Mouse (Mus musculus) urinary bladder, postnatal 4 days (tissue): ENCODE results near the gene Tmem232.
"Not testable (repeated sequence)": the region's sequence is repeated elsewhere in the genome, so short reads cannot be mapped to it uniquely, and the experiment has no call there.

Experiments used
- DNase-seq, 2 experiments: peaks; one replicate each; pipeline ENCODE4 v3.0.0; 2021 to 2022; ENCODE audit warnings: low spot score in 2 of 2

Tmem232 gene

GRCm38 (mm10) chr17:65540441-65541272 is at the start of gene Tmem232:
Gene Tmem232 (minus strand): TSS chr17:65540782.
- no peak for DNase-seq

- DNase-seq: no peak
These were observed 46.3 kb upstream of the Tmem232 start for GRCm38 (mm10) chr17:65586892-65587291.

DNA sequence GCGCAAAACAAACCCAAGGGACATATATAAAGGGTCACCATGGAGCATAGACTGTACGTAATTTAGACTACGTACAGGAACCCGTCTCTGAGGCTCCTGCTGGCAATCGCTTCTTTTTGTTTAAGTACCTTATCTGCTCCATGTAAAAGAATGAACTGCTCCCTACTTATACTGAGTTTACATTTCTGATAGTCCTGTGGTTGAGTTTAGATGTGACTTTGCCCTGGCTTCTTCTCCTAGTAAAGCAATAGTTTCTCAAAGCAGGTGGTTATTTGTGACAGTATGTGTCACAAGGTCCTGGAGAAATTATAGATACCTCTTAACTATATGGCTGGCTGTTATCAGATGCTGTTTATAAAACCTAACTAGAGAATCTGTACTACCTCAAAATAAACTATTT is 40.9 kb upstream of the Tmem232 start:
- no peak for DNase-seq

DNA sequence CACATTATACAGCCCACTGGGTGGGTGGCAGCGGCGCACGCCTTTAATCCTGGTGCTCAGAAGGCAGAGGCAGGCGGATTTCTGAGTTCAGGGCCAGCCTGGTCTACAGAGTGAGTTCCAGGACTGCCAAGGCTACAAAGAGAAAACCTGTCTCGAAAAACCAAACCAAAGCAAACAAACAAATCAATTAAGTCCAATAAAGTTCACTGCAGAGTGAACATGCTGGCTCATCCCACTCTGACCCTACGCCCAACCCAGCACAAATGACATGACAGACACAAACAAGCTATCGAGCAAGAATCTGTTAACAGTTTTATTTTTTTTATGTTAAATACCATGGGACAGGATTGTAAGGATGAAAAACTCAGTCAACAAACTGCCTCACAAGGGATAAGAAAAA is 39.2 kb upstream of the Tmem232 start:
- DNase-seq: no peak

DNA sequence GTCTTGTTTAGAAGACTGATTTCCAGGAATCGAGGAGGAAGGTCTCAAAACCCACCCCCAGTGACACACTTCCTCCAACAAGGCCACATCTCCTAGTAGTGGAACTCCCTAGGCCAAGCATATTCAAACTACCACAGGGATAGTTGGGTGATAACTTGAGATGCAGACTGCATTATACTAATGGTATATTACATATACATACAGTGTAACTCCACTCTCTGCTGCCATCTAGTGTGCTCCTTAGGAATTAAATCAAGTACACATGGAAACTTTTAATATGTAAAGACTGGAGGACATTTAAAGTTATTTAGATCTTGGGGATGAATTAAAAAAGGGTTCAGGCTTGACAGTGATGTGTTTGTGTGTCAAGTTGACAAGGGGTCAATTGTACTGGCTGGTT is 34.8 kb upstream of the Tmem232 start:
- no peak for DNase-seq

GRCm38 (mm10) chr17:65574850-65575249 is 34.3 kb upstream of the Tmem232 start:
- DNase-seq: no peak

GRCm38 (mm10) chr17:65571866-65572265 is 31.3 kb upstream of the Tmem232 start:
- no peak for DNase-seq

- DNase-seq: no peak
These were observed 30.9 kb upstream of the Tmem232 start for GRCm38 (mm10) chr17:65571466-65571865.

DNA sequence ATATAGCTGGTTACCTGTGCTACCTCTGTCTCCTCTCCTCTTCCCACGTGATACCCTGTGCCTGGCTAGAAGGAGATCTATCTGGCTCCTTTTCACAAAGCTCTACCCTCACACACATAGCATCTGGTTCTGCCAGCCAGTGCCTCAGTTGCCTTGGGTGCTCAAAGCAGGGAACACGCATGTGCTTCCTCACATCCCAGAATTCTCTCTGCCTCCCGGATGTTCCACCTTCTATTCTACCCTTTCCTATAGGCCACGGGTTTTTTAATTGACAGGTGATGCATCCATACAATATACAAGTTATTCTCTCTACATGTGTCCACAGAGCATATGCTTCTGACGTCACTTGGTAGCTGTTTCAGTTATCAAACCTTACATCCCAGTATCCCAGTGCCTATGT is 23.6 kb upstream of the Tmem232 start:
- DNase-seq: no peak

- no peak for DNase-seq
These were observed 22.8 kb upstream of the Tmem232 start for GRCm38 (mm10) chr17:65563345-65563744.

- DNase-seq: peak in 1 of 2 experiments; percentile 74
These were observed 22.2 kb upstream of the Tmem232 start for GRCm38 (mm10) chr17:65562761-65563160.

DNA sequence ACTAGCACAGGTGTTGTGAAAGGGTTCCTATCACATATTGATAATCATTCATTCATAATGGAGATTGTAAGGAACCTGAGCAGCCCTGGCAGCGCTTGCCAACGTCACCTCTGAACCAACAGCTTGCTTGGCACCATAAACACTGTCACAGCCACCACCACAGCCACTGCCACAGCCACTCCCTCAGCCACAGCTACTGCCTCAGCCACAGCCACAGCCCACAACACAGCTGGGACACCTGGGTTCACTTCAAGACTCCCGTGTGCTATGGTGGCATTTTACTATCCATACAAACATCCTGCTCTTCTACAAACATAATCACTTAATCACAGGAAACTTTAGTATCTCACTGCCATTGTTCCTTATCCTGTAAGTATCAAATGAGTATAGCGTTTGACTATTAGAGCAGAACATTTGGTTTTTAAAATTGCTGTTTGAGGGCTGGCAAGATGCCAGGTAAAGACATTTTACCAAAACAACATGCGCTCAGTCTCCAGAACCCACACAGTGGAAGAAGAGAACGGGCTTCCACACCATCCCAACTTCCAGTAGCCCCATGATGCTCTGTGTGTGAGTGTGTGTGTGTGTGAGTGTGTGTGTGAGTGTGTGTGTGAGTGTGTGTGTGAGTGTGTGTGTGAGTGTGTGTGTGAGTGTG is 20.9 kb upstream of the Tmem232 start:
- no peak for DNase-seq

DNA sequence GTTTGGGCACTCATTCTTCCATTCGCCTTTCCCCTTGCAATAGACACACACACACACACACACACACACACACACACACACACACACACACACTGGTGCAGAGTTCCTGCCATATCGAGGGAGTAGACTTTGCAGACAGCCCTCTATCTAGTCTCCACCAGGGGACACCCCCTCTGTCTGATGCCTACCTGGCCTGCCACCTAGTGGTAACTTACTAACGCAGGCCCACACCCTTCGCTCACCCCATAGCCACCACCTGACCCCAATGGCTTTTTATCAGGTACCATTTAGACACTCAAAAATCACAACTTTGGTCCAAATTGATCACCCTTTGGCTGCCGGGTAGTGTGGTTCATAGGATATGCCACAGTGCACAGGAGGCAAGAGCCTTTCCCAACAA is 18.7 kb upstream of the Tmem232 start:
- no peak for DNase-seq

DNA sequence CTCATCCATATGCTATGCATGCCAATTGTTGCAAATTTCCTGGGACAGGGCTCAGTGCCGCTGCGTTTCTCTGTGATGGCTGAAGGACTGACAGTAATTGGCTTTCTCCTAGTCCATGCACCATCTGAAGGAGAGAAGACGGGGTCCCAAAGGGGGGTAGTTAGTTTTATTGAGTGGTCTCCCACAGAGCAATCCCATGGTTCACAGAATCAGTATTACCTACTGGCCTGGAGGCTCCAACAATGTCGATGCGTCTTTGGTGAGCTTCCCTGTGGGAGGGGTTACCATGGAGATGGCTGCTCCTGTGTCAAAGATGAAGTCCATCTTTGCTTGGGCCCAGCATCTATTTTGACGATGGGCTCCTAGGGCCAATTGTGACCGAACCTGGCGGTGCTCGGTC is 18.2 kb upstream of the Tmem232 start:
- no peak for DNase-seq

DNA sequence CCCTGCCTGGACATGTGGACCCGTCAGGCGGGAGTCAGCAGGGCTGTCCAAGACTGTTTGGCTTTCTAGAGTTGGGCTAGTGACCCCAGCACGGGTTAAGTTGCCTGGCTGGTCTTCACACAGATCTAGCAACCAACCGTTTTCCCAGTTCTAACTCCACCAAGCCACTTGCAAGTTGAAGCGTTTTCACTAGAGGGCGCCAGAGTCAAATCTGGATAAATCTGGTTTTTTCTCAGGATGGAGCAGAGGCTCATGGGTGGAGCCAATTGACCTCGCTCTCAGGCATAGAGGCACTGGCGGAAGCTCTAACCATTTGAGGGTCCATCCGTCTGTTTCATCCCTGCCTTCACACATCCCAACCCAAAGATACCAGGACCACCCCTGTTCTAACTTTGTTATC is 17.6 kb upstream of the Tmem232 start:
- DNase-seq: peak in 1 of 2 experiments; percentile 38

- DNase-seq: no peak
These were observed 16.6 kb upstream of the Tmem232 start for GRCm38 (mm10) chr17:65557212-65557611.

DNA sequence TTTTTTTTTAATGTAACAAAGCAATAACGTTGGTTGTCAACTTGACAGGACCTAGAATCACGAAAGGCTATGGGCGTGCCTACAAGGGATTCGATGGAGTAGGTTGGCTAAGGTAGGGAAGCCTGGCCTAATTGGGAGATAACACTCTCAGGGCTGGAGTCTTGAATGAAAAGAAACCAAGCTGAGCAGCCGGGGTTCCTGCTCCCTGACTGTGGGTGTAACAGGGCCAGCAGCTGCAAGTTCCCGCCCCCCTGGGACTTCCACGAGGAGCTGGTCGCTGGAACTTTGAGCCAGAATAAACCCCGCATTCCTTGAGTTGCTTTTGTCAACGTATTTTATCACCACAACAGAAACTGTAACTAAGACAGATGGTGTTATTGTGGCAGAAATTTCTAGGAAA is 16.2 kb upstream of the Tmem232 start:
- DNase-seq: no peak

GRCm38 (mm10) chr17:65552426-65552997 is 11.9 kb upstream of the Tmem232 start:
- no peak for DNase-seq

DNA sequence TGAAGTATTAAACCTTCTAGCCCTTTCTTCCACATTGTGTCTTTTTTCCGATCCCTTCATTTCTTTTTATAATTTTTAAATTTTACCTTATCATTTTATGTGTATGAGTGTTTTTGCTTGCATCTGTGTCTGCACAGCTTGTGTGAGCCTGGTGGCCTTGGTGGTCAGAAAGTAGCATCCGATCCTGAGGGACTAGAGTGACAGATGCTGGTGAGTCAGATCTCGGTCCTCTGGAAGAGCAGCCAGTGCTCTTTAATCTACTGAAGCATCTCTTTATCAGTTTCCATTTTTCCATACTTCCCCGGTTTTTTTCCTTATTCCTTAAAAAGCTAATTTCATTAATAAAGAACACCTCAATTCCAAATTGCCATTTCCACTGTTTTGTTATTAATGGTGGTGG is 9.8 kb upstream of the Tmem232 start:
- no peak for DNase-seq

- DNase-seq: no peak
These were observed 8.2 kb upstream of the Tmem232 start for GRCm38 (mm10) chr17:65548698-65549365.

DNA sequence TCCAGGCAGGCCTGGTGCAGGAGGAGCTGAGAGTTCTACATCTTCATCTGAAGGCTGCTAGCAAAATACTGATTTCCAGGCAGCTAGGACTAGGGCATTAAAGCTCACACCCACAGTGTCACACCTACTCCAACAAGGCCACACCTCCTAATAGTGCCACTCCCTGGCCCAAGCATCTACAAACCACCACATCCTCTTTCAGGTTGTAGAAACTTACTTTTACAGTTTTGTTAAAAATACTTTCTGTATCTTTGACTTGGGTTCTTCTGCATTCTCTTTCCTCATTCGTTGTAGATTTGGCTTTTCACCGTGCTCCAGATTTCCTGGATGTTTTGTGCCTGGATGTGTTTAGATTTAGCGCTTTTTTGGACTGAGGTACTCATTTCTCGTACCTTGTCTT is 5.6 kb upstream of the Tmem232 start:
- DNase-seq: not testable (repeated sequence)

- DNase-seq: no peak
These were observed 4.4 kb downstream of the Tmem232 start for GRCm38 (mm10) chr17:65536156-65536555.
